Mouse (Mus musculus): Measurements from ENCODE around the gene Vgll3. TPM values are rescaled to one million over a fixed set of nuclear protein-coding genes. Genes with fewer than 3 reads are reported as not detected.

Gene Vgll3
- not detected for polyA plus RNA-seq (2017; shearing (Covaris generic))

DNA sequence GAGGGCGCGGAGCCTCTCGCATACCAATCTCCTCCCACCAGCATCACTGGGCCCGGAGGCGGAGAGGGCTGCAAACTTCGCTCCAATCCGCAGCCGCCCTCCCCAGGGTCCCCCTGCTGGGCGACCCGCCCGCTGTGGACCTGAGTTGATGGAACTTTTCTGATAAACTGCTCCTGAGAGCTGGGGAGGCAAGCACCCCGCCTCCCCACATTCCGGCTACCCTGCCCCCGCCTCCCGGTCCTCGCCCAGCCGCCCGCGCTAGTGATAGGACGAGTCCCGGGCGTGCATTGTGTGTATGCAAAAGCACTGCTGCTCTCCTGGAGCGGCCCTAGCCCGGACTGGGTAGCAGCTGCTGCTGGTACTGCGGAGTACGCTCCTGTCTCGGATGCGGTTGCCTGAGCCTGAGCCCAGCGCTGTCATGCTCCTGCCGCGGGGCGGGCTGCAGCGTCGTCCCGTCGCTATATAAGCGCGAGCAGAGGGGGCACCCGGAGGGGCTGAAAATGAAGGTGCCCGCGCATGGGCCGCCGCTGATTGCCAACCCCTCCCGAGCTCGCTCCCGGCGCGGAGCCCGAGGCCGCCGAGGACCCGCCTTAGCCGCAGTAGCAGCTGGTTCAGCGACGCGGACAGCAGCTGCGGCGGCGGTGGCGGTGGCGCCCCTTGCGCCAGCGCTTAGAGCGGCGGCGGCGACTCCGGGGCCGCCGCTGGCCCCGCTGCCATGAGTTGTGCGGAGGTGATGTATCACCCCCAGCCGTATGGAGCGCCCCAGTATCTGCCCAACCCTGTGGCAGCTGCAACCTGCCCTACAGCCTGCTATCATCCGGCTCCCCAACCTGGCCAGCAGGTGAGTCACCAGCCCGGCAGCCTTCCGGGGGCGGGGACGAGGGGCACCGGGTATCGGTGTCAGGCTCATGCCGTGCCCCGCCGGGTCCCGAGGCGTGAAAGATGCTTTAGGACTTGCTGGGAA, at the start of gene Vgll3:
Gene Vgll3, plus strand, starts transcription at position 340 of the 964 bp plus-strand sequence.
- ATAC-seq = no peak

- no peak for ATAC-seq
Measured at GRCm38 (mm10) chr16:65765976-65766375, 49.1 kb upstream of the Vgll3 start.

DNA sequence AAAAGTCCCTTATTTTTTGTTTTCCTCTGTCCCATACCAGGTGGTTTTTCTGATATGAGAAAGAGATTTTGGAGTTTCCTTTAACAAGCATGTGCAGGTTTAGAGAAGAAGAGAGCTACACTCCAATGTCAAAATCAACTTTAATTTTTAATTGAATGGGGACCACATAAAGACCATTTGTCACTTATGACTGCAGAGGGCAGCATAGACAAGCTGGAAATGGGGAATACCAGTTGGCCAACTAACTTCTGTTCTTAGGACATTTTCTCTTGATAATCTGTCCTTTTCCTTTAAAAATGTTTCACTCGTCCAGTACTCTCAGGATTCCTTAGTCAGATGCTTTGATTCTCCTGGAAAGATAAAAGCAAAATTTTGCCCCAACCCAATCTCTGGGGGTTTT, 29.1 kb upstream of the Vgll3 start:
- no peak for ATAC-seq

DNA sequence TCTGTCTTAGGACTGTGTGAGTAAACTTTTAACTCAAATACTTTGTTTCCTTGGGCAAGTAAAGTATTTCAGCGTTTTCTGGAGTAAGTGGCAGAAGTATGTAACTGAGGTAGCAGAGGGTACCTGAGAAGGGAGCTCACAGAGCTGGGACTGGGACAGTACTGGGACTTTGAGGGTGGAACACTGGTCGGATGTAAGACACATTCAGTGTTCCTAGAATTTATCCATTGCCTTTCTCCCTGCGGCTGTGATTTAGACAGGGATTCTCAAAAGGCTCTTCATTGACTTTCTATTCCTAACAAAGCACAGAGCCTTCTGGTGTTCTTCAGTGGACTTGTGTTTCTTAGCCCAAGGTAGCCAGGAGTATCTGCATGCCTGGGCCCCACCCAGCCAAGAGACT, 1.0 kb downstream of the Vgll3 start:
- ATAC-seq = no peak

DNA sequence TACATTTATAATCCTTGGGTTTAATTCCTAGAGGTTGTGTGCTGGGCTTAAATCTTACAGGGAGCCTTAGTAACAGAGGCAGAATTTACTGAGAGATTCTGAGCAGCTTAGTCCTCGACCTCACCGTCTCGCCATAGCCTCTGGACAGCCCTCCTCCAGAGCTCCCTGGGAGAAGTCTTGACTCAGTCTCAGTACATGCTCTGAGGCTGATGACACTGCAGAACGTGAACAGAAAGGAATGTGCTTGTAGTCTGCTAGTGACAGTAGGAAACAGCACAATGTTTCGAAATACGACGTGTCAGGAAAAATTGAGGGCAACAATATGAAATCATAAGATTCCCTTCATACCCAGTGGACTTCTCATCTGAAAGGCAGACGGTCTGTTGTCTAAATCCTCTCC, 3.7 kb downstream of the Vgll3 start:
- ATAC-seq = no peak

DNA sequence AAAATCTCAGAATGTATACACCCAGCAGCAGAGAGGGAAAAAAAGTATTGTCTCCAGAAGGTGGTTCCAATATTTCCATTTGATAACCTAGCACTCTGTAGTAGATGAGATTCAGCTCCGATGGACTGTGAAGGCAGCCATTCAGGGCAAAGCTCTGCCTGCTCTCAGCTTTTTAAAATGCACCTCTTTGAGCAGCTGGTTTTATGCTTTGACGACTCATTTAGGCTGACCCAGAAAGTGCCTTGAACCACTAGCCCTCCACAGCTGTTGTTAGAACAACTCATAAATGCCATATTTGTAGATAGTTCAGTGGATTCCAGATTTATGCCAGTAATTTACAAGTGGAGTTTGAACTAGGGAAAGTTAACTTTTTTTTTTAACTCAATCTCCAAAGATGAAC, 5.7 kb downstream of the Vgll3 start:
- no peak for ATAC-seq

DNA sequence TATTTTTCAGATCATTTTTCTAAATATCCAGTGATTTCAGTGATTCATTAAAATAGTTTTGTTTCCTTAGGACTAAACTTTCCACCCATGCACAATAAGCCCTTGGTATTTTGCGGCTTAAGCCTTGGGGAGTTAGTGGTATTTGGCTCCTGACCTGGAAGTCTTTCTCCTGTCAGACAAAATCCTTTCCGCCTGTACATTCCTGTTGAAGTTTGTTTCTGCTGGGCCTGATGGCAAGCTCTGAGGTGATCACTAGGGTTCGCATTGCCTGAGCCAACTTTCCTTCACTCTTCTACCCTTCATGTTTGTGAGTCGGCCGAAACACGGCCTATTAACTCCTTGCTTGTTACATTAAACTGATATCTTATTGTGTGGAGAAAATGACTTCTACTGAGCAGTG, 8.7 kb downstream of the Vgll3 start:
- ATAC-seq = no peak

DNA sequence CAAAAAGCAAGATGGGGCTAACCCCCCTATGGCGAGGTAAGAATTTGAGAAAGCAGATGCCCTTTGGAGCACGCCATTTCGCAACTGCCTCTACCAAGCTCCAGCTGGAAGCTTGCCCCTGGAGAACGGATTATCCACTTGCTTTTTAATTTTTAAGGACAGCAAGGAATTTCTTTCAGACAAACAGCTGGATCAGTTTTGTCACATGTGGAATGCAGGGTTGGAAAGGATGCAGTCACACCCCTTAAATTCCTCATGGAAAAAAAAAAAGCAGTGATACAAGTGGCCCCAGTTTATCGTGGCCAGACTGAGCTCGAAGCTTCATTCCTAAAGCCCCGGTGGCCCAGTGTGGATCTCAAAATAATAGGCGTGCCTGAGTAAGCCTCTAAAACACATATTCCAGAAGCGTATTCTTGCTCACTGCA, 13.1 kb downstream of the Vgll3 start:
- no peak for ATAC-seq

DNA sequence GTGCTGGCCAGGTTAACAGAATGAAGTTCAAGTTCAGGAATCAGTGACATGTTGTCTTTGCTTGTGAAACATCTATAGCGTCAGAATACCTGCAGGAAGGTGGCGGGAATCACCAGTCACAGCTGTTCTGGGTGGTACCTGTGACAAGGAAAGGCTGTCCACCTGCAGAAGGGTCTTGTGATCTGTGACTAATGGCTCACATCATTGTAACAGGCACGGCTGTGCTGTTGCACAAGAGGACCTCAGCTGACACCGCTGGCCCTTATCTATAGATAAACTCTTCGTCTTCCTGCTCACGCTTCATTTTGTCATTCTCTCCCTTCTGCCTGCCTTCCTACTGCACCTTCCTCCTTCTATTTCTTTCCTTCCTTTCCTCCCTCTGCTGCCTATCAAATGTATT, 14.0 kb downstream of the Vgll3 start:
- no peak for ATAC-seq

- ATAC-seq = no peak
Measured at GRCm38 (mm10) chr16:65834721-65835120, 19.7 kb downstream of the Vgll3 start.

DNA sequence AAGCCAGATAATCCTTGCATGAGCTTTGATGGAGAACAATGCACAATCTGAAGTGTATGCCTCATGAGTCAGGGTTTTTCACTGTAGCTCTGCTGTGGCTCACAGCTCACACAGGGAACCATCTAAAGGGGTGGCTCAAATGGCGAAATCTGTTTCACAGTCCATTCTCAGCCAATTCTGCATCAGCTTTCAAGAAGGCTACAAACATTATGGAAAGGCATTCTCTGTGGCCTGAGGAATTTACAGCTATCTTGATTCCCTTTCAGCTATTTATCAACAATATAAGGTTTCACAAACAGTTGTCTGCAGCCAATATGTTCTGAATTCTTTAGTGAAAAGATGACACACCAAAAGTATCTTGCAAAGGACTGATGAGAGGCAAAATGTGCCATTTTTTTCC, 35.1 kb downstream of the Vgll3 start:
- ATAC-seq = no peak

DNA sequence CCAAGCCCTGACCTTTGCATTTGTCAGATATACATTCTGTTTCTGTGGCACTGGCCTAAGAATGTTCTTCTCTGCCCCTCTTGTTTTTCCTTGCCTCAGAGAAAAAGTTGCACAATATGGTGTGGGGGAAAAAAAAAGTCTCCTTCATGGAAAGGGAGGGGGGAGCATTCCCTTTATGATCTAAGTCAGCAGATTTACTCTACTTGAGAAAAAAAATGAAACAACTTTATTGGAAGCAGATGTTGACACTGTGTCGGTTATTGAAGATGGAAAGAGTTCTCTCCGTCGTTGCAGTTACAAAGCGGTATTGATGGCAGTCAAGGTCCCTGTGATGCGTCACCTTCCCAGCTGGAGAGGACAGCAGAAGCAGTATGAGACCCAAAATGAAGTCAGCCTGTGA, 49.4 kb downstream of the Vgll3 start:
- no peak for ATAC-seq

- ATAC-seq = no peak
Measured at GRCm38 (mm10) chr16:65867927-65868326, 52.9 kb downstream of the Vgll3 start.

DNA sequence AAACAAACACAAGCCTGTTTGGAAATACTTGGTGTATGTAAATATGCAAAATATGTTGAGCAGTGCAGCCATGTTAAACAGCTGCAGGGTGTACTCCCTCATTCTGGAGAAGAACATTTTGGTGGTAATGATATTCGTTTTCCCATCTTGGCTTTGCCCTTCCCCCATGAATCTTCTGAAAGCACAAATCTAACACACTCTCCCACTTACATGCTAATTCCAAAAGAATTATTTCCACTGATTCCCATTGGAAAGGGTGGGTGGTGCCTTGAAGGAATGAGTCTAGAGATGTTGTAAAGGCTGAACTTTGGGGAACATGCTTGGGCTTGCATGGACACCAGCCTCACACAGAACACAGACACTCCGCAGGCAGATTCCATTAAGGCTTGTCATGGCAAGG, 53.9 kb downstream of the Vgll3 start:
- ATAC-seq = no peak

DNA sequence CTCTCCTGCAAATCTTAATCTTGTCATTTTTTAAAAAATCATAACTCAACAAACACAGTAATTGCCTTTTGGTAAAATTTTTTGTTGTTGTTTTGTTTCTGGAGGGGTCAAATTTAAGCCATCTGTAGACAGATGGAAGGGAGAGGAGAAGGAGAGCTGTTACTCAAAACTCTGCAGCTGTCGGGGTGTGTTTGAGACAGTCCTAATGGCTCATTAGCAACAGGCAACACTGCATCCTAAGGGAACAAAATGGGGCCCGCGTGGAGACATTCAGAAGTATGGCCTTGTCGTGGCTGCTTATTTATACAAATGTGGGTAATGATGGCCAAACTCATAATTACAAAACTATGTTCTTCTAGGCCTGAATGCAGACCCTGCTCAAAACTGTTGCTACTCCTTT, 73.9 kb downstream of the Vgll3 start:
- no peak for ATAC-seq
